Mouse (Mus musculus) MEL (cell line): Measurements from ENCODE around the gene Dhx58. TPM values are rescaled to one million over a fixed set of nuclear protein-coding genes. Genes with fewer than 3 reads are reported as not detected.

Source experiments
- DNase-seq: peaks from one replicate; pipeline ENCODE4 v3.0.0; 2011; ENCODE audit warnings: low read depth, low spot score
- H3K27ac ChIP-seq: 2 replicates; pipeline ENCODE4 v1.5.1; 2012; ENCODE audit warnings: low read depth, mild to moderate bottlenecking, control low read depth, low read length, moderate library complexity; ENCODE audit not compliant: control insufficient read depth
- H3K27me3 ChIP-seq, 2 experiments: fragments of 150-350 bp in 1 of 2; sonication (generic) in 1 of 2; 2 replicates each; pipeline ENCODE4 v1.6.1; 2012; ENCODE audit warnings: low read length in 2 of 2, mild to moderate bottlenecking in 2 of 2, improper control_type of control experiment in 1 of 2, moderate library complexity in 1 of 2; ENCODE audit not compliant: insufficient read depth in 2 of 2, control insufficient read depth in 1 of 2
- H3K36me3 ChIP-seq, 2 experiments: 2 replicates each; pipeline ENCODE4 v1.6.1; 2012 to 2014; ENCODE audit warnings: low read length in 2 of 2, improper control_type of control experiment in 1 of 2, inconsistent platforms in 1 of 2, mild to moderate bottlenecking in 1 of 2; ENCODE audit not compliant: insufficient read depth in 2 of 2, control insufficient read depth in 1 of 2
- H3K4me1 ChIP-seq, 2 experiments: fragments of 150-350 bp in 1 of 2; sonication (generic) in 1 of 2; 2 replicates each; pipeline ENCODE4 v1.6.1; 2012; ENCODE audit warnings: low read length in 2 of 2, improper control_type of control experiment in 1 of 2, mild to moderate bottlenecking in 1 of 2; ENCODE audit not compliant: insufficient read depth in 2 of 2, control insufficient read depth in 1 of 2
- H3K4me3 ChIP-seq, 2 experiments: fragments of 150-350 bp in 1 of 2; sonication (generic) in 1 of 2; 2 replicates each; pipeline ENCODE4 v1.5.1; 2012; ENCODE audit warnings: low read depth in 2 of 2, low read length in 2 of 2, mild to moderate bottlenecking in 2 of 2, moderate library complexity in 2 of 2, control low read depth in 1 of 2, improper control_type of control experiment in 1 of 2; ENCODE audit not compliant: control insufficient read depth in 1 of 2, insufficient read depth in 1 of 2
- H3K79me2 ChIP-seq: 2 replicates; pipeline ENCODE4 v1.6.1; 2012; ENCODE audit warnings: mild to moderate bottlenecking, low read length, moderate library complexity; ENCODE audit not compliant: control insufficient read depth, poor library complexity, insufficient read depth
- H3K9ac ChIP-seq: 2 replicates; pipeline ENCODE4 v1.6.1; 2012; ENCODE audit warnings: low read depth, mild to moderate bottlenecking, control low read depth, low read length, moderate library complexity; ENCODE audit not compliant: control insufficient read depth, poor library complexity, severe bottlenecking
- H3K9me3 ChIP-seq: fragments of 150-350 bp; sonication (generic); replicated peaks from 2 replicates; pipeline ENCODE4 v1.6.1; 2012; ENCODE audit warnings: mild to moderate bottlenecking, low read length, improper control_type of control experiment, moderate library complexity; ENCODE audit not compliant: insufficient read depth
- BHLHE40 ChIP-seq: IDR thresholded peaks from 2 replicates; pipeline ENCODE4 v1.6.1; 2012; ENCODE audit warnings: low read depth, mild to moderate bottlenecking, inconsistent platforms, low read length, improper control_type of control experiment, borderline replicate concordance
- CHD1 ChIP-seq: IDR thresholded peaks from 2 replicates; pipeline ENCODE4 v1.6.1; 2012; ENCODE audit warnings: low read depth, mild to moderate bottlenecking, inconsistent platforms, low read length, improper control_type of control experiment
- CHD2 ChIP-seq: IDR thresholded peaks from 2 replicates; pipeline ENCODE4 v1.6.1; 2011; ENCODE audit warnings: low read length, improper control_type of control experiment
- CTCF ChIP-seq, 3 experiments: IDR thresholded peaks in 2 of 3; conservative IDR thresholded peaks in 1 of 3; 2 replicates each; pipeline ENCODE4 v1.5.1; 2011 to 2012; ENCODE audit warnings: low read length in 3 of 3, low read depth in 2 of 3, mild to moderate bottlenecking in 2 of 3, improper control_type of control experiment in 1 of 3, inconsistent platforms in 1 of 3, mixed read lengths in 1 of 3, moderate library complexity in 1 of 3; ENCODE audit not compliant: control insufficient read depth in 1 of 3, insufficient read depth in 1 of 3, poor library complexity in 1 of 3, severe bottlenecking in 1 of 3
- EP300 ChIP-seq, 2 experiments: IDR thresholded peaks; 2 replicates each; pipeline ENCODE4 v1.6.1; 2011; ENCODE audit warnings: improper control_type of control experiment in 2 of 2, low read length in 2 of 2, low read depth in 1 of 2, mild to moderate bottlenecking in 1 of 2
- GABPA ChIP-seq: IDR thresholded peaks from 2 replicates; pipeline ENCODE4 v1.6.1; 2012; ENCODE audit warnings: low read depth, mild to moderate bottlenecking, inconsistent platforms, low read length, improper control_type of control experiment, moderate library complexity
- GATA1 ChIP-seq: IDR thresholded peaks from 2 replicates; pipeline ENCODE4 v1.6.1; 2011; ENCODE audit warnings: low read depth, low read length, improper control_type of control experiment
- HCFC1 ChIP-seq: IDR thresholded peaks from 2 replicates; pipeline ENCODE4 v1.6.1; 2012; ENCODE audit warnings: low read depth, mild to moderate bottlenecking, inconsistent platforms, low read length, improper control_type of control experiment, moderate library complexity
- KAT2A ChIP-seq: conservative IDR thresholded peaks from 2 replicates; pipeline ENCODE4 v1.6.1; 2012; ENCODE audit warnings: low read depth, low read length, improper control_type of control experiment, inconsistent platforms
- MEF2A ChIP-seq: IDR thresholded peaks from 2 replicates; pipeline ENCODE4 v1.6.1; 2014; ENCODE audit warnings: low read depth, mild to moderate bottlenecking, inconsistent platforms, low read length, improper control_type of control experiment; ENCODE audit not compliant: poor library complexity, insufficient replicate concordance, severe bottlenecking; ENCODE audit errors: extremely low read depth
- MXI1 ChIP-seq: IDR thresholded peaks from 2 replicates; pipeline ENCODE4 v1.6.1; 2011; ENCODE audit warnings: mild to moderate bottlenecking, low read depth, low read length, improper control_type of control experiment
- MYC ChIP-seq: IDR thresholded peaks from 2 replicates; pipeline ENCODE4 v1.6.1; 2011; ENCODE audit warnings: low read depth, mild to moderate bottlenecking, low read length, improper control_type of control experiment, moderate library complexity
- NELFE ChIP-seq: IDR thresholded peaks from 2 replicates; pipeline ENCODE4 v1.6.1; 2011; ENCODE audit warnings: low read depth, low read length, improper control_type of control experiment
- POLR2A ChIP-seq, 2 experiments: IDR thresholded peaks; 2 replicates each; pipeline ENCODE4 v1.6.1; 2011 to 2012; ENCODE audit warnings: low read length in 2 of 2, mild to moderate bottlenecking in 2 of 2, control low read depth in 1 of 2, improper control_type of control experiment in 1 of 2, low read depth in 1 of 2, moderate library complexity in 1 of 2; ENCODE audit not compliant: control insufficient read depth in 1 of 2, insufficient read depth in 1 of 2, poor library complexity in 1 of 2
- RCOR1 ChIP-seq: IDR thresholded peaks from 2 replicates; pipeline ENCODE4 v1.6.1; 2012; ENCODE audit warnings: low read depth, mild to moderate bottlenecking, inconsistent platforms, low read length, improper control_type of control experiment
- SIN3A ChIP-seq: IDR thresholded peaks from 2 replicates; pipeline ENCODE4 v1.6.1; 2012; ENCODE audit warnings: low read length, improper control_type of control experiment, inconsistent platforms
- SMC3 ChIP-seq: IDR thresholded peaks from 2 replicates; pipeline ENCODE4 v1.6.1; 2011; ENCODE audit warnings: low read depth, low read length, improper control_type of control experiment
- TAL1 ChIP-seq: IDR thresholded peaks from 2 replicates; pipeline ENCODE4 v1.6.1; 2012; ENCODE audit warnings: mild to moderate bottlenecking, inconsistent platforms, low read length, moderate library complexity, mixed read lengths
- TCF12 ChIP-seq: IDR thresholded peaks from 2 replicates; pipeline ENCODE4 v1.6.1; 2014; ENCODE audit warnings: low read depth, mild to moderate bottlenecking, inconsistent platforms, low read length, improper control_type of control experiment, moderate library complexity
- ZC3H11A ChIP-seq: IDR thresholded peaks from 2 replicates; pipeline ENCODE4 v1.6.1; 2012; ENCODE audit warnings: low read depth, mild to moderate bottlenecking, inconsistent platforms, low read length, improper control_type of control experiment
- polyA plus RNA-seq, 2 experiments: library from polyadenylated mRNA; stranded (reverse) in 1 of 2; unstranded in 1 of 2; fragments of >175 nt in 1 of 2; fragments of >200 nt in 1 of 2; gene quantifications; 2 replicates each; pipeline versions ENCODE4 v1.2.1 to v1.2.4; 2012; ENCODE audit warnings: low replicate concordance in 2 of 2, low read depth in 1 of 2; ENCODE audit not compliant: insufficient read length in 2 of 2, insufficient read depth in 1 of 2, missing spikeins in 1 of 2
- total RNA-seq: library from RNA; depleted of rRNA; stranded (reverse); fragments of 300-350 nt; gene quantifications from 2 replicates; pipeline ENCODE4 v1.2.3, GENCODE M21; 2012

Dhx58 gene
- total and polyA plus RNA-seq, 3 experiments, result 3.6 to 3.9 TPM; not detected in 1

DNA sequence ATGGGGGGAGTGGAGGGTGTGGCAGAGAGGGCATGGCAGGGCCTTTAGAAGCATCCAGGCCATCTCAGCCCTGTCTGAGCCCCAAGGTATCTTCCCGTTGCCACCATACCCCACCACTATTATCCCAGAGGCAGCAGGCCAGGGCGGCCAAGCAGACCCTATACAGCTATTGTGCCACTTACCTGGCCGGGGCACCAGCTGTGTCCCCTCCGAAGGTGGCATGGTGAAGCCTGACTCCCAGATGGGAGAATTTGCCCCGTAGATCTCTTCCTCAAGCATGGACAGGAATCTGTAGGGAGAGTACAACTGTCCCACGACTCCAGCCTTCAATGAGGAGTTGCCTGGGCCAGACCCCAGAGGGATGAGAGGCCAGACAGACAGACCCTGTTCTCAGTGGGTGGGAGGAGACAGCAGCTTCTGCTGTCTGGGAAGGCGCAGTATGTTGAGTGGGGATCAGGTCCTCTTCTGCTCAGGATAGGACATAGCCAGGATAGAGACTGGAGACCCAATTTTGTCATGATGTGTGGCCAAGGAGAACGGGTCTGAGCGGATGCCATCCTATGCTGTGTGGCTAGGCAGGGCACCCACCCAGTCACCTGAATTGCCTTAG lies 5.2 kb upstream of the Dhx58 start:
- peaks cover 0 to 25% of the 10 kb centered on the region in 2 experiments; a peak in 3 of 4 replicates for H3K36me3 ChIP-seq
- no peaks in the 10 kb centered on the region for H3K9me3 ChIP-seq
- no peak overlapping the region for H3K4me3 ChIP-seq
- H3K27me3 ChIP-seq, result no peaks in the 10 kb centered on the region
- peaks cover 5 to 25% of the 10 kb centered on the region in 2 experiments; a peak in 3 of 4 replicates for H3K4me1 ChIP-seq
- H3K9ac ChIP-seq, result no peak overlapping the region
- TF ChIP-seq CTCF (IDR thresholded peaks at IDR 0.05 in 2 of 3, conservative IDR thresholded peaks at IDR 0.05 in 1 of 3; ENCODE audit: control insufficient read depth in 1 of 3, insufficient read depth in 1 of 3, low read depth in 2 of 3, low read length in 3 of 3, poor library complexity in 1 of 3, severe bottlenecking in 1 of 3) (no peak), EP300 (IDR thresholded peaks at IDR 0.05; ENCODE audit: low read depth in 1 of 2, low read length in 2 of 2) (no peak), CHD1 (no peak), SIN3A (no peak), RCOR1 (no peak), NELFE (no peak), HCFC1 (no peak), TAL1 (no peak), KAT2A (no peak), SMC3 (no peak), GABPA (no peak), BHLHE40 (no peak)
- DNase-seq, result no peak
- H3K27ac ChIP-seq, result no peak overlapping the region
- peaks cover 13% of the 10 kb centered on the region for H3K79me2 ChIP-seq

DNA sequence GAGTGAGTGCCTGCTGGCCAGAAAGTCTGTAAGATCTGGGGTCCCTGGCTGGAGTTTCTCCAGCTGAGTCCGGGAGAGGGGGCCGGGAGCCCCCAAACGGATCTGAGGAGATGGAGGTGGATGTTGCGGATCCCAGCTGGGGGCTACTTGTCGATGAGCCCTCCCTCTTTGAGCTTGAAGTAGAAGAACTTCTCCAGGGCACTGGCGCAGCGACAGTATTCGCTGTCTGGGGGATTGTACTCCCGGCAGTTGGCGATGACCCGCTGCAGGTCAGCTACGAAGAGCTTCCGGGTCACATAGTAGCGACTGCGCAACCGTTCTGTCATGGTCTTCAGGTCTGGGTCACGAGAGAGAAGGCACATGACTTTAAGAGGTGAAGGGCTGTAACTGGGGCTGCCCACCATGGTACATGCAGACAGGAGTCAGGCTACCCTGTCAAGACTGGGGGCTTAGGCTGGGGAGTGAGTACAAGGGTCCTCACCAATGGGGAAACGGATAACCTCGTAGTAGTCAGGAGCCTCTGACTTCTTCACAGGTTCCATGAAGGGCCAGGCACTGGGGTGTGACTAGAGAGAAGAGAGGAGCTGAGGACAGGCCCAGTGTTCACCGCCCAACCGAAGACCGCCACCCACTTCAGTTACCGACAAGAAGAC lies 1.1 kb upstream of the Dhx58 start:
- peaks cover 0 to 12% of the 10 kb centered on the region in 2 experiments; a peak in 3 of 4 replicates for H3K36me3 ChIP-seq
- no peak overlapping the region for H3K4me3 ChIP-seq
- H3K79me2 ChIP-seq, result no peaks in the 10 kb centered on the region
- no peak for DNase-seq
- H3K4me1 ChIP-seq, result peaks cover 3 to 7% of the 10 kb centered on the region in 2 experiments; a peak in 3 of 4 replicates
- H3K9ac ChIP-seq, result no peak overlapping the region
- TF ChIP-seq ZC3H11A, result no peak
- TF ChIP-seq GATA1, result no peak
- no peak for TF ChIP-seq CHD2
- TF ChIP-seq MYC, result no peak
- TF ChIP-seq TCF12, result no peak
- no peak for TF ChIP-seq MEF2A
- TF ChIP-seq POLR2A (IDR thresholded peaks at IDR 0.05; ENCODE audit: control insufficient read depth in 1 of 2, insufficient read depth in 1 of 2, low read depth in 1 of 2, low read length in 2 of 2, poor library complexity in 1 of 2), result no peak
- TF ChIP-seq MXI1, result no peak
- no peak for TF ChIP-seq CTCF (IDR thresholded peaks at IDR 0.05 in 2 of 3, conservative IDR thresholded peaks at IDR 0.05 in 1 of 3; ENCODE audit: control insufficient read depth in 1 of 3, insufficient read depth in 1 of 3, low read depth in 2 of 3, low read length in 3 of 3, poor library complexity in 1 of 3, severe bottlenecking in 1 of 3)
- no peak for TF ChIP-seq GABPA
- TF ChIP-seq HCFC1, result no peak
- no peak overlapping the region for H3K27ac ChIP-seq
- H3K27me3 ChIP-seq, result no peaks in the 10 kb centered on the region
- H3K9me3 ChIP-seq, result no peaks in the 10 kb centered on the region
